Mouse (Mus musculus): ENCODE measurements around the gene Npepps.
"Not testable (repeated sequence)": the region's sequence is repeated elsewhere in the genome, so short reads cannot be mapped to it uniquely, and the experiment has no call there.

The Npepps gene

DNA sequence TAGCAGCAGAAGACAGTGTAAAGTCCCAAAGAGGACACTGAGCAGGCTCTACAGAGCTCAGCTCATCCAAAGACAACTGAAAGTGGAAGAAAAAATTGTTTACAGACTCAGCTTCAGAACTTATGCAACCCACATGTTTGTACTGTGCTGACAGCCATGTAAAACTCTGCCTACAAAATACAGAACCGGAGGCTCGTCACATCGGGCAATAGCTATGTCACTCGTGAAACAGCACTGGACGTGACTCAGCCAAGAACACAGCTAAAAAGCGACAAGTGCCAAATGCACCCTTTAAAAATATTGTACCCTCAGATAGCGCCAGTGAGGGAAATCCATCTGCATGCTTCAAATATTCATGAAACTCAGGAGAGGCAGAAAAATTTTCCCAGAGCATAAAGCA is 39.1 kb downstream of the Npepps start:
- DNase-seq (ENCODE audit: low read depth, low spot score): no peak

DNA sequence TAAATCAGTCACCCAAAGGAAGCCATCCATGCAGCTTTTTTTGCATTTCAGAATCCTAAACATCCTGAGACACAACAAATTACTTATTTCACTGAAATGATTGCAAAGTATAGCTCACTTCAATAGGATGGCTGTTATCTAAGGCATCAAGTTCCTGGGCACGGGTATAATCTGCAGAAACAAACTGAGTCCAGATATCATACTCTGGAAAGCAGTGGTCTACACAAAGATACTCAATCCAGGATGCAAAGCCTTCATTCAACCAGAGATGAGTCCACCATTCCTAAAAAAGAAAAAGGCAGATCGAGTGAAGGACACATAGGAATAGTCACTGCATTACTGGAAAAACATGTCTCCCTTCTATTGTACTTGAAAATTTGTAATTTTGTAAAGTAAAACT is 42.5 kb downstream of the Npepps start:
- no peak for DNase-seq (ENCODE audit: low read depth, low spot score)

DNA sequence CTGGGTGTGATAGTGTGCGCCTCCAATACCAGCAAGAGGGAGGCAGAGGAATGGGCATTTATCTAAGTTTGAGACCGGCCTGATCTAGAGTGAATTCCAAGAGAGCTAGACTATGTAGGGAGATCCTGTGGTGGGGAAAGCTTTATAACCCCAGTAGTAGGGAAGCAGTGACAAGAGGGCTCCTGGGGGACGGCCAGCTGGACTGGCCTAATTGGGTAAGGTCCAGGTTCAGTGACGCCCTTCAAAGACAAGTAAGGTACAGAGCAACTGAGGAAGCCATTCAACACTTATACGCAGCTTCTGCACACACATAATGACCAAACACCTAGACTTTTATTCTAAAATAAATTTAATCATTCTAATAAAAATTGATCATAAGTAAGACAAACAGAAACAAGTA is 48.0 kb downstream of the Npepps start:
- no peak for DNase-seq (ENCODE audit: low read depth, low spot score)

DNA sequence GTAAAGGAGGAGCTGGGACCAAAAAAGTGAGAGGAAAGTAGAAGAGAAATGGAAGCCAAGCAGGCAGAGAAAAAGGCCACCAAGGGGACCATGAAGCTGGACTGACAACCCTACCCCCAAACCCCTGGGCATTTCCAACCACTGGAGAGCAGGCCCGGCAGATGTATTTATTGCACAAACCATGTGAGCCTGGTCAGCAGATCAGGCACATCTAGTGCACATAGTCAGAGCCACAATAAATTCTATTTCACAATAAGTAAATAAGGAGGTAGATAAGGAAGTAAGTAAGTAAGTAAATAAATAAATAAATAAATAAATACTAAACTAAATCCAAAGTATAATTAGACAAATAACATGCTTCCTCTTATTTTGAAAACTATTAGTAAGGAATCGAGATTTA is 51.0 kb downstream of the Npepps start:
- no peak for DNase-seq (ENCODE audit: low read depth, low spot score)

DNA sequence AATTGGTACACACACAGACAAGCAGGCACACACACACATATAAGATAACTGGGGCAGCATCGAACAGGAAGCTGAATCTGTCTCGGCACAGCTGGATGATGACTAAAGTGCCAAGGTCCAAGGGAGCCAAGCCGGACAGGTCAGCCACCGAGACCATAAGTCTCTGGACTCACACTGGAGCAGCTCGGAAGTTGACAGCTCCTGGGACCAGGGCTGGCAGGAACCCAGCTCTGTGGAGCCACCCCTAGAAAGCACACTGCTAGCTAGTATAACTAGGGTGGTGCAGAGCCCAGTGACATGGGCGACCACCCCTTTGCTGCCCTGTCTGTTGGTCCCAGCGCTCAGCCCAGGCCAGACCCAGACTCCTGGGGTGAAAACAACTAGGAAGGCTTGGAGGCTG is 51.5 kb downstream of the Npepps start:
- no peak for DNase-seq (ENCODE audit: low read depth, low spot score)

DNA sequence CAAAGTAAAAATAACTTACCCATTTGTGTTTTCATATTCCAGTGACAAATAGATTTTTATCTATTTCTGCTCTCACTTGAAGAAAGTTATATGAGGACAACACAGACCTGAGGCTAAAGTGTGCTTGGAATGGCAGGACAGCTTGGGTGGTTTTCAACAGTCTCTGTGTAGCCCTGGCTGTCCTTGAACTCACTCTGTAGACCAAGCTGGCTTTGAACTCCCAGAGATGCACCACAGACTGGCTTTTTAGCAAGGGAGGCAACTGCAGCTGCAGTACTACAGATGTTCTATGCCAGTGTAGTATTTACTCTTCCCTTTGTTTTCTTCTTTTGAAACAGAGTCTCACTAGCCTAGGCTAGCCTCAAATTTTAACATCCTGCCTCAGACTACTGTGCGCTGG is 54.3 kb downstream of the Npepps start:
- DNase-seq (ENCODE audit: low read depth, low spot score): no peak

DNA sequence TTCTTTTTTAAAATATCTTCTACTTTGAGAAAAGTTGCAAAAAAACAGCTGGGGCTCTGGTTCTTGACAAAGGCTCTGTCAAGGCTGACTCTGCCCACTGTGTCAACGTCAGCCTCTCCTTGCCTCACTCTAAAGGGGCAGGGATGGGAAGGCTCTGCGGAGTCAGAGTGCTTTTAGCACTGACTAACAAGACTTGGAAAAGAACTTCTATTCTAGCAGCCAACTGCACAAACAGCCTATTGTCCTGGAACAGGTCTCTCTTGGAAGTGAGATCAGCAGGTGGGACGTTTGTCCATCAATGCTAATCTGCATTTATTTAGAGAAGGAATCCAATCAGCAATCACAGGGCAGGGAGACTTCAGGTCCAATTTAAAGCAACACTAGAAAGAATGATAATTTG is 57.0 kb downstream of the Npepps start:
- DNase-seq (ENCODE audit: low read depth, low spot score): no peak

DNA sequence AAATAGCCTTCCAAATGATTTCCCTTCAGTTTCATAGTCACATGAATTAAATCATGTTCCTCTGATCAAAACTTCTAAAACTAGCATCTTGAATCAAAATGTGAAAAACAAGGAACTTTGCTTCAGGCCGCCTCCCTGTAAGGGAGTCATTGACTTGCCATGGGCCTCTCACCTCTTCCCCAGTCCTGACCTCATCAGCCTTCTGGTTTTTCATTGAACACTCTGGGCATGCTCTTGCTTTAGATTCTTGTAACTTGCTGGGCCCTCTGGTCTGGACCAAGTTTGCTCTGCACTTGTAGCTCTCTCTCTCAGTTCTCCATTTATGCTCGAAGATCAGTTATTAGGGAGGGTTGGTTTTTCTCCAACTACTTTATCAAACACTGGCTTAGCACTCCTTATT is 58.8 kb downstream of the Npepps start:
- DNase-seq (ENCODE audit: low read depth, low spot score): no peak

DNA sequence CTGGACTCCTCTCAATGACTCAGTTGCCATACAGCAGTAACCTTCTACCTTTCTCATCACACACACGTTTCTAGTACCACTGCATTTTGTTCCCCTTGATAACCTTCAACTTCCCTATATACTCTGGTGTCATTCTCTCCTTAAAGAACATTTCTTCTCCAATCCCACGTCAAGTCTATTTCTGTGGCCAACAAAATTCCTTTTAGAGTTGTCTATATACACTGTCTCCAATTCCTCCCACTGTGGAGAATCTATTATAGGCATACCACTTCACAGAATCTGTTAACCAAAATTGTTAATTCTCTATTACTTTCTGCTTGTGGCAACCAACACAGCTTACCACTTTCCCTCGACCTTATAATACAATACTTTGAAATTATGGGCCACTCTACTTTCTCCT is 60.2 kb downstream of the Npepps start:
- no peak for DNase-seq (ENCODE audit: low read depth, low spot score)

DNA sequence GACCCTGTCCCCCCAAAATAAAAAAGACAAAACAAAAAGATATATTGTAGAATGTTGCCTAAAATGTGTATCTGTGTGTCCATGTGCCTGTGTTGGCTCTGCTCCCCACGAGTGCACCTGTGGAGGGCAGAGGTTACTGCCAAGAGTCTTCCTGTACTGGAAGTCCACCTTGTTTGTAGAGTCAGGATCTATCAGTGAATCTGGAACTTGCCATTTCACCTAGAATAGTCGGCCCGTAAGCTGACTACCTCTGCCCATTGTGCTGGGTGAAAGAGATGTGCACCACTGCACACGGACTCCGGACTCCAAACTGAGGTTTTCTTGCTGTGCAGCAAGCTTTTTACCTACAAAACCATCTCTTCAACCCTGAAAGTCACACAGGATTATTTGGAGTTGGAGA is 66.0 kb downstream of the Npepps start:
- DNase-seq (ENCODE audit: low read depth, low spot score): no peak

DNA sequence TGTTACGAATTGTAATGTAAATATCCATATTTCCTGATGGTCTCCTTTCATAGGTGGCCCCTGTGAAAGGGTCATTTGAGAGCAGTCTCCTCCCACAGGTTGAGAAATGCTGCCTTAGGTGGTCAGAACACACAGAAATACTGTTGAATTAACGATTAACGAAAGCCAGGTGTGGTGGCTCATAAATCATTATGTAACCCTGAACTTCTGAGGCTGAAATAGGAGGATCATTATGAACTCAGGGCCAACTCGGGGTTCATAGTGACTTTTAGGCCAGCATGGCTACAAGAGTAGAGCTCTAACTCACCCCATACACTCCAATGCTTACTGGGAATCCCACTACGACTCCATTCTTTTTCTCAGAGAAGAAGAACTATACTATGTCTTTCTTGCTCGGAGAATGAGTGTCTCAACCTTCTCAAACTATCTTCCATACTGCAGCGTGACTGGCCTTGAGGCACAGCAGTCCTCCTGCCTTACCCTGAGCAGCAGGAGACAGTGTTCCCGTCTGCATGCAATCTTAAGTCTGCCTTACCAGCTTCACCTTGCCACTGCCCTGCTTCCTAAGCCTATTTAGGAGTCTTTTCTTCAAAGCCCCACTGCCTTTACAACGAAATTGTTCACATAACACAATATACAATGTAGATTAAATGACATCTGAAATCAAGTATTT is 69.6 kb downstream of the Npepps start:
- DNase-seq (ENCODE audit: low read depth, low spot score): no peak

DNA sequence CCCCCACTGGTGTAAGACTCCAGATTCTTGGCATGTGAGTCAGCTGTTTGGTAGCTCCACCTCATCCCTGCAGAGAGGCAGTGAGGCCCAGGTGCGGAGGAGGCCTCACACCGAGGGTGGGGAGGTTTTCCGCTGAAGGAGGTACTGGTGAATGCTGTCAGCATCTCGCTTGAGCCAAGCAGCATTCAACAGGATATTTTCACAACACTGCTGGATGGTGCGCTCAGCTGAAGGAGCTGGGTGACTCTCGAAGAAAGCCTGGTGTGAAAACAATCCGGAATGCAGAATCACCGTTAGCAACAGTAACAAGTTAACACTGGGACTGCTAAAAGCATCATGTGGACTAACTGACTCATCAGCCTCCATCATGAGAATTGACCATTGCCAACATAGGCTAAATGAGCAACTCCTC is 73.4 kb downstream of the Npepps start:
- no peak for DNase-seq (ENCODE audit: low read depth, low spot score)

DNA sequence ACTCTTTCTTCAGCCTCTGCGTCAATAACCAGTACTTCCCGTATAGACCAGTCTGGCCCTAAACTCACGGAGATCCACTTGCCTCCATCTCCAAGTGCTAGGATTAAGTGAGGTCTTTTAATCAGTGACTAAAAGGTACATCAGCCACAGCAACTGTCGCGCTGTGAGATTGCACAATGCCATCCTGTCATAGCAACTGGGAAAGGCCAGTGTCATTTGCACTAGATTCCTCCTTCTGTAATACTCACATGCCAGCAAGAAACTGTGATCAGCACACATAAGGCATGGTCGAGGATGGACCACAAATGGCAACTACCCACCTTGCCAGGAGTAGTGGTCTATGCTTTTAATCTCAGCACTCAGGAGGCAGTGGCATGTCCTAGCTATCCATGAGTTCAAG is 80.9 kb downstream of the Npepps start:
- DNase-seq (ENCODE audit: low read depth, low spot score): no peak

DNA sequence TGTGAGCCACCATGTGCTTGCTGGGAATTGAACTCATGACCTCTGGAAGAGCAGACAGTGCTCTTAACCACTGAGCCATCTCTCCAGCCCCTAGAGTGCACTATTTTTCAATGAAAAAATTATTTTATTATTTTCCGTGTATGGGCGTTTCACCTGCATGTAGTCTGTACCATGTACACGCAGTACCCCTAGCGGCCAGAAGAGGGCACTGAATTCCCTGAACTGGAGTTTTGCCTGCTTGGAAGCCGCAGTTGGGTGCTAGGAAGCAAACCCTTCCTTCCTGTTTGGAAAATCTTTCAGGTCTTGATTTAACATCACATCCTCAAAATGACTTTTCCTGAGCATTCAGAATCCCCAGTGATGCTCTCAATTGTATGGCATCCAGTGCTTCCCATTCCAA is 81.8 kb downstream of the Npepps start:
- peak; percentile 56 for DNase-seq (ENCODE audit: low read depth, low spot score)

DNA sequence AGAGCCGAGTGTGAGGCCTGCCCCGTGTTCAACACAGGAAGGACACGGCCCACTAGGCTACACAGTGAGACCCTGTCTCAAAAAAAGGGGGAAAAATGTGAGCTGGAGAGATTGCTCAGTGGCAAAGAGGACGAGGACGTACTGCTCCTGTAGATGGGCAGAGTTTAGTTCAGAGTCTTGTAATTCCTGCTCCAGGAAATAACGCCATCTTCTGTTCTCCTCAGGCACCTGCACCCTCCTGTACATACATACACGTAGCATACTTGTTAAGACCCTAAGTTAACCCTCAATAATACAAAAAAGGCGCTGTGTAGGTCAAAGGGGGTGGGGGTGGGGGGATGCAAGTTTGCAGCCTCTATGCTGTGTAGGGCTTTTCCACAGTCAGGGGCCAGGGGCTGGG is 83.4 kb downstream of the Npepps start:
- DNase-seq (ENCODE audit: low read depth, low spot score): no peak

DNA sequence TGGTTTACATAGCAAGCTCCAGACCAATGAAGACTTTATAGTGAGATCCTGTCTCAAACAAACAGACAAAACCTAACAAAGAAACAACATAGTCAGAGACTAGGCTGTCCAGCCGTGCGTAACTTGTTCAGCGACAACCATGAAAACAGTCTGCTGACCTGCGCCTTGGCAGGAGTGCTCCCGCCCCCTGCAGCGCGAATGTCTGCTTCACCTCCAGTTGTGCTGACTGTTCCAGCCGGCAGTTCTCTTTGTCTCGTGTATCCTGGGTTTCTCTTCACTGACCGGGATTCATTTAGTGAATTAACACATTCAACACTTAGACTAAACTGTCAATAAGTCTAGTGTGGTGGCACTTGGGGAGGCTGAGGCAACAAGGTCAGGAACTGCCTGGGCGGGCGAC is 83.9 kb downstream of the Npepps start:
- no peak for DNase-seq (ENCODE audit: low read depth, low spot score)

DNA sequence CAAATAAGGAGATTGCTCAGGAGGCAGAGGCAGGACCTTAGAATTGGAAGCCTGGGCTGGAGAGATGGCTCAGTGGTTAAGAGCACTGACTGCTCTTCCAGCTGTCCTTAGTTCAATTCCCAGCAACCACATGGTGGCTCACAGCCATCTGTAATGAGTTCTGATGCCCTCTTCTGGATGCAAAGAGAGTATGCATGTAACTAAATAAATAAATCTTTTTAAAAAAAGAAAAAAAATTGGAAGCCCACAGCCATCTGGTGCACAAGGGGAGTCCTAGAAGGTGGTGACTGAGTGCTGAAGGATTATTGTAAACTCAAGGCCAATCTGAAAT is 87.9 kb downstream of the Npepps start:
- DNase-seq (ENCODE audit: low read depth, low spot score): no peak

DNA sequence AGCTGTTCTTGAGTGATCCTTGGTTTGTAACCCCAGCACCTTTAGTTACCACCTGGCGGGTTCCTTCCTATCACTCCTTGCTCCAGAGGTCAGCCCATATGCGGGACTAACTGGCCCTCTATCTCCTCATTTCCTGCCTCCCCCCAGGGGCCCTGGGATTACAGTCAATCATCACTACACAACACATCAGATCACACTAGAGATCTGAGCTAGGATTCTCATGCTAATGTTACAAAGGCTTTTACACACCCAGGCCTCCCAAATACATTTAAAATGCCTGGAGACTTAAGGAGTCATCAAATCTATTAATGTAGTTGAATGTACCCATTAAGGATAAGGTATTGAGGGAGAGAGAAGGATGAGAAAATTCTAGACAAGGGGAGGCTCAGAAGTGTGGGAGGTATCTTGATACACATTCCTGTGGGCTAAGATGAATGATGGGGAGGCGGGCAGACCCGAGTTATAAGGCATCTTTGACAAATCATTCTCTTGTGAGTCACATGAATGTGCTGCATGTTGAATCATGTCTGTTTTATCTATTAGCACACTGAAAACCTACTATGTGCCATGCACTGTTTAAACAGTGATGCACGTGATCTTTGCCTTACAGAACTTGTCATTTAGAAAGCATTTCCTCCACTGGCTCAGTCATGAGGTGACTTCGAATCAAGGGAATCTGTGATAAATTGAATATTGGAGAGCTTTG is 88.4 kb downstream of the Npepps start:
- DNase-seq (ENCODE audit: low read depth, low spot score): no peak

DNA sequence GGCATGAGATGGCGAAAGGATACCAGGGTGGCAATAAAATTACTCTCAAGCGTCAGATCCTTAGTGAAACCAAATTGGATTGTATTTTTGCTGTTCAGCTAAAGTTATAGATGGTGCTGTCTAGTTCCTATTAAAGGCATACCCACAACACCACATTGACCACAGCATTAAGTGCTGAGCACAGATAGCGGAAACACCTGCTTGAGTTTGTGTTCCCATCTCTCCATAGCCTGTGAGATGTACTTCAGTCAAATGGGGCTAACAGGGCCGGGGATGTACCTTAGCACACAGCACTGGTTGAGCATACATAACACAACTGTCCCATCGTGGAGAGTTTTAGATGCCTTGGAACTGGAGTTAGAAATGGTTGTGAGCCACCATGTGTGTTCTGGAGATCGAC is 89.4 kb downstream of the Npepps start:
- no peak for DNase-seq (ENCODE audit: low read depth, low spot score)

DNA sequence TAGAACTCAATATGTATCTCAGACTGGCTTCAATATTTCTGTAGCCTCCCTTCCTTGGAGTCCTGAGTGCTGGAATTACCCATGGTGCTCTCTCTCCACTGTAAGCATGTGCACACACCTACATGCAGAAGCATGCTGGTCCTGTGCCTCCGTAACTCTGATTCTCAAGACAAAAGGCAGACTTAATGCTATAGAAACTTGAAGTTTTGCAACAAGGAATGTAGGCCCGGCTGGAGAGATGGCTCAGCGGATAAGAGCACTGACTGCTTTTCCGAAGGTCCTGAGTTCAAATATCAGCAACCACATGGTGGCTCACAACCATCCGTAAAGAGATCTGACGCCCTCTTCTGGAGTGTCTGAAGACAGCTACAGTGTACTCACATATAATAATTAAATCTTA is 90.8 kb downstream of the Npepps start:
- DNase-seq (ENCODE audit: low read depth, low spot score): not testable (repeated sequence)

DNA sequence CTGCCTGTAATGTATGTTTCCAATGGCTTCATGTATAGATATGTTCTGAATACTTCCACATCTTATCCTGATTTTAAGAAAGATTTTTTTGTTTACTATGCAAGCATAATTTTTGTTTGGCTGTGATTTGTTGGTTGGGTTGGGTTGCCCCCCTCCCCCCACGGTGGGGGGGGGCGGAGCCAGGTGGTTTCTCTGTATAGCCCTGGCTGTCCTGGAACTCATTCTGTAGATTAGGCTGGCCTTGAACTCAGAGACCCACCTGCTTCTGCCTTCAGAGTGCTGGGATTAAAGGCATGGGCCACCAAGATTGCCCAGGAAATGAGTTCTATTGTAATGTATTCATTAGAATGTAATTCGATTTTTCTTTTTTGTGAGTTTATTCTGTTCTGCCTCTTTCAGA is 91.2 kb downstream of the Npepps start:
- no peak for DNase-seq (ENCODE audit: low read depth, low spot score)

DNA sequence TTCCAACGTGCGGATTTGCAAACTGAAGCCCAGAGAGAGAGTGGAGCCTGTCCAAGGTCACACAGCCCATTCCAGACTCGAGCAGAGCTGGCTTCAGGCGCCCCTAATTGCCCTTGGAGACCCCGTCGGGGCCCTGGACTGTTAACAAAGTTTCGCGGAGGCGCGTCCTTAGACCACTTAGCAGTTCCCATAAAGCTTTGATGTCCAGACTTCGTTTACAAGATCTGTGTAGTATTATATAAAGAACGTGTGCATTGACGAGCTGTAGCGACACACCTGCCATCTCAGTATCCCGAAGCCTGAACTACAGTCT is 91.8 kb downstream of the Npepps start:
- no peak for DNase-seq (ENCODE audit: low read depth, low spot score)

DNA sequence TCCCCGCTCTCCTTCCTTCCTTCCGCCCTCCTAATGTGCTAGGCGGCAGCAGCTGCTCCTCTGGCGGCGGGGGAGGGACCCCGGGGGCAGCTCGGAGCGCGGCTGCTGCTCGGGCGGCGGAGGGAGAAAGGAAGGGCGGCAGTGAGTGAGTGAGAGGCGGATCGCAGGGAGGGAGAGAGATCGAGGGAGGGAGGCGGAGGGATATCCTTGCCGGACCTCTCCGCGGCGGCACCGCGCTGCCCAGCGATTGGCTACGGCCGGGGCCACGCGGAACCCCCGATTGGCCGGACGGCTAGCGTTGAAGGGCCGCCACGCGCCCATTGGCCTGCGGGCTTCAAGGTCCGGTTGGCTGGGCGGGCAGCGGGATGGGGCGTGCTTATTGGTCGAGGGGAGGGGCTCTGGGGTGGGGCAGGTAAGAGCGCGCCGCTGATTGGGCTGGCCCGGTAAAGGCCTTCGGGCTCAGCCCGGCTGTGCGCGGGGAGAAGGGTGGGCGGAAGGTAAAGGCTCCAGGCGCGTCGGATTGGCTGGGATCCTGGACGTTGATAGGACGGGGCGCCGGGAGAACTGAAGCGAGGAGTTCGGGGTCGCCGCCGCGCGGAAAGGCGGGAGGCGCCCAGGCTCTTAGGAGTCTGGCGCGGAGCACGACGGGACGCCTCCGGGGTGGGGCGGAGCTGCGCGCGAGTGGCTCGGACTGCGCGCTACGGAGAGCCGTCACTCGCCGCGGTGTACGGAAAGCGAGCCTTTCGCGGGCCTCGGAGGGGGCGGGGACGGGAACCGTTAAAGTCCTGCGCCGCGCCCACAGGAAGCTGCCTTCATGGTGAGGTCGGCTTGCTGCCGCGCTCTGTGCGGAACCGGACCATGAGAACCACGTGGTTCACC is 92.4 kb downstream of the Npepps start, which contains the start of gene Kpnb1:
Kpnb1 (minus strand) TSS at position 118 of the 879 bp plus-strand sequence.
- peak; percentile 97 for DNase-seq (ENCODE audit: low read depth, low spot score)

Measured in c-Kit-negative CD71-positive TER-119-positive erythroid progenitor cells, embryonic 14.5 days (primary cell).